Mouse (Mus musculus) thymus, adult 2 months (tissue): ENCODE measurements around the gene Lrrfip1.

Experiments
- CTCF ChIP-seq: fragments of 200-500 bp; IDR thresholded peaks from 2 replicates; pipeline ENCODE4 v1.5.1; 2012; ENCODE audit warnings: mild to moderate bottlenecking, control low read depth, low read length, moderate library complexity, borderline replicate concordance; ENCODE audit not compliant: control insufficient read depth, poor library complexity, insufficient read depth; ENCODE audit errors: extremely low read depth
- POLR2A ChIP-seq: fragments of 200-500 bp; IDR thresholded peaks from 2 replicates; pipeline ENCODE4 v1.6.1; 2012; ENCODE audit warnings: mild to moderate bottlenecking, low read length, control low read depth, moderate library complexity; ENCODE audit not compliant: control insufficient read depth, poor library complexity, insufficient read depth; ENCODE audit errors: extremely low read depth

DNA sequence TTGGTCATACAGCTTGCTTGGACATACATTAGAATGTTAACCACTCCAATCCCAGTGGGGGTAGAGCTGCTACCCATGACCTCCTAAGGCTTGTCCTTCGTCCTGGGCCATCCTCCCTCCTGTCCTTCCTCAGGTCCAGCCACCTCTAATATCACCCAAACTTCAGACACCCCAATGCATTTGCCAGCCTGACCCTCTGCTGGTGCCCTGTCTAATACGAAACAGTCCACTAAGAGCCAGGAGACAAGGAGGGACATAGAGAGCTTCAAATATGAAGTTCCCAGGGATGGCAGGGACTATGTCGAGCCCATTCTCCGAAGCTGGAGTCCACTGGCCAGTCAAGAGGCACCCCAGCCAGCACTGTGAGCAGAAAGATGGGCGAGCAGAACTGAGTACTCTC, 896 bp upstream of the Lrrfip1 start:
- TF ChIP-seq CTCF (no peak), POLR2A (no peak)
